Mouse (Mus musculus) bone marrow macrophage, adult 2 months (primary cell): ENCODE measurements around the gene Tbc1d7.

ENCODE experiments used
- CTCF ChIP-seq: IDR thresholded peaks from 2 replicates; pipeline ENCODE4 v1.5.1; 2012; ENCODE audit warnings: low read depth, mild to moderate bottlenecking, low read length, moderate library complexity
- POLR2A ChIP-seq: IDR thresholded peaks from 2 replicates; pipeline ENCODE4 v1.6.1; 2012; ENCODE audit warnings: mild to moderate bottlenecking, low read depth, low read length, borderline replicate concordance

DNA sequence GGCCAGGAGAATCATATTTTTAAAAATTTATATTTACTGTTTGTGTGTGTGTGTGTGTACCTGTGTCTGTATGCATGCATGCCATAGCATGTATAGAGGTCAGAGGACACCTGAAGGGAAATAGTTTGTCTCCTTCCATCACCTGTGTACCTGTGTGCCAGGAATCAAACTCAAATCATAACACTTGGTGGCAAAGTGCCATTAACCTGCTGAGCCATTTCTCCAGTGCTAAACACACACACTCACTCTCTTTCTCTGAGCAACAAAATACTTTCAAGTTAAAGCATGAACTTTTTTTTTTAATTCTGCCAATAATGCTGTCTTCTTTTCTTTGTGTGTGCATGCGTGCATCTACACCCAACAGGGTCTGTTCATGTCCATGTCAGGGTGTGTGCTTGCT, 49.3 kb upstream of the Tbc1d7 start:
- TF ChIP-seq POLR2A (no peak), CTCF (no peak)
